Mouse (Mus musculus) embryonic facial prominence, embryonic 10.5 days (tissue): ENCODE data around the gene Olfml3. TPM values are rescaled to one million over a fixed set of nuclear protein-coding genes. Genes with fewer than 3 reads are reported as not detected.

ENCODE experiments used
- DNase-seq: peaks from one replicate; pipeline ENCODE4 v3.0.0-alpha.2; 2017; ENCODE audit warnings: low spot score
- H3K27ac ChIP-seq: fragments of 300-500 bp; sonication (generic); replicated peaks from 2 replicates; pipeline ENCODE4 v1.5.1; 2016; ENCODE audit warnings: mild to moderate bottlenecking
- H3K27me3 ChIP-seq: fragments of 300-500 bp; sonication (generic); replicated peaks from 2 replicates; pipeline ENCODE4 v1.6.1; 2016; ENCODE audit warnings: low read depth, mild to moderate bottlenecking; ENCODE audit not compliant: poor library complexity, severe bottlenecking
- H3K36me3 ChIP-seq: fragments of 300-500 bp; sonication (generic); replicated peaks from 2 replicates; pipeline ENCODE4 v1.6.1; 2016; ENCODE audit warnings: mild to moderate bottlenecking, moderate library complexity
- H3K4me1 ChIP-seq: fragments of 300-500 bp; sonication (generic); 2 replicates; pipeline ENCODE4 v1.6.1; 2016
- H3K4me3 ChIP-seq: fragments of 300-500 bp; sonication (generic); 2 replicates; pipeline ENCODE4 v1.5.1; 2016; ENCODE audit warnings: mild to moderate bottlenecking, moderate library complexity
- H3K9me3 ChIP-seq: fragments of 300-500 bp; sonication (generic); 2 replicates; pipeline ENCODE4 v1.6.1; 2016; ENCODE audit warnings: mild to moderate bottlenecking
- WGBS: fragments of 180-500 bp; shearing (Covaris S2); methylation state at CpG from one replicate; pipeline ENCODE4 v1.1.7; 2016; 5-methylcytosine and 5-hydroxymethylcytosine counted together
- polyA plus RNA-seq: library from polyadenylated mRNA; unstranded; fragments of >200 nt; fragmentation: Nextera tagmentation; extraction: Ambion mirVana; gene quantifications from 2 replicates; pipeline ENCODE4 v1.2.1, GENCODE M21; 2016

Gene Olfml3
- polyA plus RNA-seq, 1 experiment from 2014 or later, result 12.5 TPM

DNA sequence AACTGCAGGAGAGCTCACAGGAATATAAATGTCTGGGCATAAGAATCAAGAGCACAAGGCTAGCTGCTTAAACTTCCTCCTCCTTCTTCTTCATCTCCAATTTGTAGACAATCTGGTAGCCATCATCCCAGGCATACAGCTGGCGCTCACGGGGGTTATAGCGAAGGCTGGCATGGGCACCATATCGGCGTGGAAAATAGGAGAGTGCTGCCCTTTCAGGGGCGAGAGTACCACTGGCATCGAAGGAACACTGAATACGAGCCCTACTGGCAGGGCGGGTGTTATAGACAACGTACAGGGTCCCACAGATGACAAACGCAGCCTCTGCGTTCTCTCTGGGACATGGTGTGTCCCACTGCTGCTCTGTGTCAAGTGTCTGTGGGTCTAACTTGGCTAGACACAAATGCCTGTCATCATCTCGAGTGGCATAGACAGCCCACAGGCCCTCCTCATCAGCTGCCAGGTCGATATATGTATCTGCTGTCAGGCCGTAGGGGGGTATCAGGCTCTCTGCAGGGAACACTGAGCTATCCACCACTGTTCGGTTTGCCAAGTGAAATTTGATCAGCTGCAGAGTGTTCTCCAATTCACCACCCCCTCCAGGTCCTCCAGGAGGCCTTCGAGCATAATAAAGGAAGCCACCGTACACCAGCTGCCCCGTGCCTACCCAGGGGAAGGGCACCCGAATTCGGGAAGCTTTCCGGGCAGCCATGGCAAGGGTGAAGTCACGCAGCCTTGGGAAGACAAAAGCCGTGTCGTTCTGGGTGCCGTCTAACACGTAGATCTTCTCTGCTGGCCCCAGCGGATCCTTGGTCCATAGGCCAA is 1.8 kb downstream of the Olfml3 start:
- Histone ChIP-seq H3K27me3 (no peaks in the 10 kb centered on the region), H3K27ac (peak overlapping the region; percentile 88), H3K4me3 (peak overlapping the region; percentile 50), H3K36me3 (peaks cover 13% of the 10 kb centered on the region), H3K4me1 (peaks cover 77% of the 10 kb centered on the region), H3K9me3 (no peaks in the 10 kb centered on the region)
- no peak for DNase-seq
- 75% methylated on average over 28 of the region's 28 CpGs for WGBS

DNA sequence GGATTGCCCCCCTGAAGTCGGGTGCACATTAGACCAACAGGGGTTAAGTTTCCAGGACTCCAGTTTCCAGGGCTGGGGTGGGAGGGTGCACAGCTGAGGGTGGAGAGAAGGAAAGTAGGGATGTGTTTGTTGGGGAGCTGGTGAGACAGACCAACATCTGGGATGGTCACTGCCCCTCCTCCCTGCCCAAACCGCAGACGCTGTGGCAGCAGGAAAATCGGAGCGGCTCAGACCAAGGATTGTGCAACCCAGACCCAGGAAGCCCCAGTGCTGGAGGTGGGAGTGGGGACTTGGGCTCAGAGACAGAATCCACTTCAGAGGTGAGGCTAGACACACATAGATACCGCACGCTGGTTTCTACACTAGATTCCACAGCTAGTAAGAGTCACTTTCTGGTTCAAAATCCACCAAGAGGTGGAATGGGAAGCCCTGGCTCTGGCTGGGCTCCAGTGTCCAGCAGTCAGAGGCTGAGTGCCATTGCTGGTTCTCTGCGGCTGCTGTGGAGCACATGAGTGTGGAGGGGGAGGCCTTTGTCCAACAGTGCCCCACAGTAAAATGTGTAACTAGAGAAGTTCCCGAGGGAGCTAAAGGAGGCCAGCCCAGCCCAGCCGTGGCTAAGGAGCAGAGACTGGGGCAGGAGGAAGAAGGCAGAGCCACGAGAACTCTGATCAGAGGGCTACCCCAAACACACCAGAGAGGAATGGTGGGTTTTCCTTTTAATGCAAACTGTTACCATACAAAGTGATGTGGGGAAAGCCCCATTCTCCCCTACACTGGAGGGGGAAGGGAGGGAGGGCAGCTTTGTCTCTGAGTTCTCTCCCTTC is 2.9 kb downstream of the Olfml3 start:
- Histone ChIP-seq H3K4me3 (peak overlapping the region; percentile 50), H3K4me1 (peaks cover 70% of the 10 kb centered on the region), H3K27ac (peak overlapping the region; percentile 88), H3K9me3 (no peaks in the 10 kb centered on the region), H3K27me3 (no peaks in the 10 kb centered on the region), H3K36me3 (peaks cover 13% of the 10 kb centered on the region)
- WGBS, result 5% methylated on average over 11 of the region's 11 CpGs
- peak; percentile 72 for DNase-seq

DNA sequence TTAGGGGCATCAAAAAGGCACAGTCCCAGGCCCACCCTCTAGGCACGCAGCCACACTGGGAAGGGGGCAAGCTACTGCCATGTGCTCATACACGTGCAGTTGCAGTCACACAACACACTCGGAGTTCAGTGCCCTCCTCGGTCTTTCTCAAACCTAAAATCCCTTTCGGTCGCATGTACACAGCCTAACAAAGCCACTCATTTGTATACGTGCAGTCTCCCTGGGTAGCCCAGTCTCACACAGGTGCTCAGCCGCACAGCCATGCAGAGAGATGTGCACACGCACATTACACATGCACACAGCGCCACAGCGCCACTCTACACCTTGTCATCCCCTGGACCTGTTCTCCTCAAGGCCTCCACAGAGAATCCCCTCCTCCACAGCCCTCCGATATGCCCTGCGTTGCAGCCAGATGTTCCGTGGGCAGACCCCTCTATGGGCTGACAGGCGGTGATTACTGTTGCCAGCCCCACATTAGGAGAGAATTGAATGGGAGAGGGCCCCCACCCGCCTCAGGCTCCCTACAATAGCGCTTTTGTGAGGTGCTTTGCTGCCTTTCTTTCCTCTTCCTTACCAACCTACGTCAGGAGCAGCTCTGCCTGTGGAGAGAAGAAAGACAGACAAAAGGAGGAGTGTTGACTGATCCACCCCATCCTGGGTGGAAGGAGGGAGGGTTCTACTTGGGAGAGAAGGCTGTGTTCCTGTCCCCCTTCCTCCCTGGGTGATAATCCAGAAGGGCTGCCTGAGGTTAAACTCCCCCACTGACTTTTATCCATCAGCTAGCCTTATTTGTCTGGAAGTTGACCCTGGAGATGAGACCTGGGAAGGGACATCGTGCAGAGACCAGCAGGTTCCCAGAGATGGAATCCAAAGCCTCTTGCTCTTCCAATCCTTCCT is 3.8 kb downstream of the Olfml3 start:
- Histone ChIP-seq H3K27ac (peak overlapping the region; percentile 88), H3K9me3 (no peaks in the 10 kb centered on the region), H3K36me3 (peaks cover 13% of the 10 kb centered on the region), H3K4me3 (peak overlapping the region; percentile 50), H3K4me1 (peaks cover 65% of the 10 kb centered on the region), H3K27me3 (no peaks in the 10 kb centered on the region)
- 20% methylated on average over 19 of the region's 19 CpGs for WGBS
- DNase-seq, result peak; percentile 70

DNA sequence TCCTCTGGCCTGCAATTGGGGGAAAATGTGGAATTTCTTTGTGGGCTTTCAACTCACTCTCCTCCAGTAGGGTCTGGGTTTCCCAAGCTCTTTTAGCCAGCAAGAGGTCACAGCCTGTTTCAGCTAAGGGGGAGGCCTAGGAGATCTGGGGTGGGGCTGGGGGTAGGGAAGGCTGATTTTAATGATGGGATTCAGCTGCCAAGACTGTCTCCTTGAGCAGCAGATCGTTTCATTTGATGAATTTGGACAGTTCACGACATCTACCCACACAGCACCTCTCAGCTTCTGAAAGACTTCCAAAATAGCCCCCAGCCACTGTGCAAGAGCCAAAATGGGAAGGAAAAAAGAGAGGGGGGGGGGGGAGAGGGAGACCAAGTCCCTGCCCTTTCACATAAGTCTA is 4.6 kb downstream of the Olfml3 start:
- Histone ChIP-seq H3K4me3 (no peak overlapping the region), H3K27ac (peak overlapping the region; percentile 88), H3K9me3 (no peaks in the 10 kb centered on the region), H3K36me3 (peaks cover 13% of the 10 kb centered on the region), H3K27me3 (no peaks in the 10 kb centered on the region), H3K4me1 (peaks cover 64% of the 10 kb centered on the region)
- no peak for DNase-seq
- 24% methylated on average over 2 of the region's 2 CpGs for WGBS

DNA sequence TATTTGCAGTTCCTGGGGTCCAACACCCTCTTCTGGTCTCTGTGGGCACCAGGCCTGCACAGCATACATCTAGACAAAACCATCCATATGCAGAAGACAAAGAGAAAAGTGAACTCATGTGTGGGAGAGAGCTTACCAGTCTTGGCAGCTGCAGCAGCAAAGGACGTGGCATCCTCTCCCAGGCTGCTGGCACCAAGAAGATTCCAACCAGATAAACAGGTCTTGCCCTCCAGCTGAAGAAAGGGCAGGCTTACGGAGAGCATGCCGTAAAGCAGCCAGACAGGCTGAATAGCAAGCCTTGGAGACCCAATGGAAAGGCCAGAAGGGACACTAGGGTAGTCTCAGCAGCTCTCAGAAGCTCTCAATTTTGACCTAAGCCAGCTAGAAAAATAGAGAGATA is 5.7 kb downstream of the Olfml3 start:
- Histone ChIP-seq H3K27ac (no peak overlapping the region), H3K4me3 (no peak overlapping the region), H3K27me3 (no peaks in the 10 kb centered on the region), H3K36me3 (peaks cover 13% of the 10 kb centered on the region), H3K4me1 (peaks cover 62% of the 10 kb centered on the region), H3K9me3 (no peaks in the 10 kb centered on the region)
- WGBS, result 92% methylated on average over 3 of the region's 3 CpGs
- DNase-seq, result no peak

DNA sequence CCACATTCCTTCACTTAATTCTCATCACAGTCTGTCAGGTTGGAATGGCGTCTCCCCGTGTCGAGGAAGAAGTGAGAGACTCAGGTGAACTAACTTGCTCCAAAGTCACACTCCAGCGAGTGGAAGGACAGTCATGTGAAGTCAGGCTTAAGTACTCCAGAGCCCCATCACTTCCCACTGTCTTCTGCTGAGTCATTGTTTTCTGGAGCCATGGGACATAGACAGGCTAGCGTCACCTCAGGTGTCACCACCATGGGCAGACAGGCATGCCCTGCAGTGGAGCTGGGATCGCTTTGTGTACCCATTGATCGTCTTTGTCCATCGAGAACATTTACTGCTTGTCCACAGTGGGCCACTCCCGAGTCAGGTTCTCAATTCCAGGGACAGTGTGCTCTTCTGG is 8.0 kb downstream of the Olfml3 start:
- Histone ChIP-seq H3K4me3 (no peak overlapping the region), H3K27ac (no peak overlapping the region), H3K36me3 (peaks cover 5% of the 10 kb centered on the region), H3K9me3 (no peaks in the 10 kb centered on the region), H3K27me3 (no peaks in the 10 kb centered on the region), H3K4me1 (peaks cover 49% of the 10 kb centered on the region)
- DNase-seq, result no peak
- 88% methylated on average over 9 of the region's 9 CpGs for WGBS

DNA sequence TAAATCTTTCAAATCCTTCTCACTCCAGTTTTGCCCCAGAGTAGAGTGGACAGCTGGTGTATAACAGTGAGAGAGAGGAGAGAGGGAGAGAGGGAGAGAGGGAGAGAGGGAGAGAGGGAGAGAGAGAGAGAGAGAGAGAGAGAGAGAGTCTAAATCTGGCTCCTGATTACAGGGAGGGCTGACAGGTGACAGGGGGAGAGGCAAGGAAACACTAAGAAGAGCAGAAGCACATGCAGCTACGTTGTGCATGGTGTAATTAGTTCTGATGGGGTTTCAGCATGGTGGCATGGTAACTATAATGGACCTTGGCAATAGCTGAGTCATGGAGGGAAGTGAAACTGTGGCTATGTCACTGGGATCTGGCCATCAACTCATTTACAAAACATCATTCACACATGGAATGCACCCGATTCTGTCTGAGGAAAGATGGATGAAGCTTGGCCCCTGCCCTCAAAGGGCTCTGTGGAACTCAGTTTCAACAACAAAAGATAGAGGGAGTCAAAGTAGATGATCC is 9.9 kb downstream of the Olfml3 start:
- Histone ChIP-seq H3K36me3 (peaks cover 5% of the 10 kb centered on the region), H3K9me3 (no peaks in the 10 kb centered on the region), H3K27me3 (no peaks in the 10 kb centered on the region), H3K27ac (no peak overlapping the region), H3K4me1 (peaks cover 29% of the 10 kb centered on the region), H3K4me3 (no peak overlapping the region)
- WGBS, result 66% methylated on average over 2 of the region's 2 CpGs
- DNase-seq, result no peak

DNA sequence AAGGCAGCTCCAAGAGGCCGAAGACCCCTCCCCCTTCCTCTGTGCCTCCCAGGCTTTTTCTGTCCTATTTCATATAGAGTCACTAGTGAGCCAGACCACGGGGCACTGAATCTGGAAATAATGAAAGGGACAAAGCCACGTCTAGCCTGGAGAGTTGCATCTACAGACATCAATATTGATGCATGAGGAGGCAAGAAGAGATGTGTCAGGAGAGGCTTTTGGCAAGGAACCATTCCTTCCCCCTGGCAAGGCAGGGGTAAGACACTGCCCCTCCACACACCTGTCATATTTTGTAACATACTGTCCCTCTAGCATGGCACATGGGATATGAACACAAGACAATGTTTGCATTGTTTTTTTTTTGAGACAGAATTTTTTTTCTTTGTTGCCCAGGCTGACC is 11.2 kb downstream of the Olfml3 start:
- Histone ChIP-seq H3K4me1 (peaks cover 25% of the 10 kb centered on the region), H3K36me3 (no peaks in the 10 kb centered on the region), H3K9me3 (no peaks in the 10 kb centered on the region), H3K27ac (no peak overlapping the region), H3K4me3 (no peak overlapping the region), H3K27me3 (no peaks in the 10 kb centered on the region)
- WGBS, result 44% methylated on average over 3 of the region's 3 CpGs
- DNase-seq, result no peak

DNA sequence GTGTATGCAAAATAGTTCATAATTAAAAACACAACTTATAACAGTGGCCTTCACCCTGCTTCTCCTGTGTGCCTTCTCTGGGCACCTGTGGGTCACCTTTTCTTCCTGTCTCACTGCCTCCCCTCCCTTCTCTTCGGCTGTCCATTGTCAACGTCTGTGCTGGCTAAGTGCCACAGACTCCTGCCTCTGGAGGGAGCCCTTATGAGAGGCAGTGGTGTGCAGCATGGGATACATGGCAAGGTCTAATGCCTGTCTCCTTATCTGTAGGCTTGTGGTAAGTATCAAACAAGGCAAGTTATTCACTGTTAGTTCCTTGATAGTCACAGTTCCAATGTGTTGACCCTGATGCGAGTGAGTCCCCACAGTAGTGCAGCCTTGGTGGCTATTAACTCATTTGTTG is 13.7 kb downstream of the Olfml3 start:
- Histone ChIP-seq H3K36me3 (no peaks in the 10 kb centered on the region), H3K27ac (no peak overlapping the region), H3K4me3 (no peak overlapping the region), H3K27me3 (no peaks in the 10 kb centered on the region), H3K4me1 (peaks cover 25% of the 10 kb centered on the region), H3K9me3 (no peaks in the 10 kb centered on the region)
- WGBS, result 69% methylated on average over 3 of the region's 3 CpGs
- DNase-seq, result no peak

DNA sequence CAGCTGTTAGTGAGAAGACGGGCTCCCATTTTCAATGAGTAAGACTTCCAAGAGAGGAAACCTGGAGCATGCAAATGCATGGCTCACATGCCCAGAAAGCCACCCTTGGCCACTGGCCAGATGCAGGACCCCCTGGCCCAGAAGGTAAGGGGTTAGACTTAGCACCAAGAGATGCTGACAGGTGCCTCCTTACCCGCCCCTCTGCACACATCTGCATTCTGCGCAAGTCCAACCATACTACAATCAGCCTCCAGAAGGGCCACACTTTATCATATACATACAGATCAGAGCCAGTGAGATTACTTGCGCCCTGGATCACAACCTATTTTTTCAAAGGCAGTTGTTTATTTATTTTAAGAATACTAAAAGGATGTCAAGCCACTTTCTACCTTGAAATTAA is 19.1 kb downstream of the Olfml3 start:
- Histone ChIP-seq H3K9me3 (no peaks in the 10 kb centered on the region), H3K4me3 (no peak overlapping the region), H3K27me3 (0 out of 2 replicates have a peak, but pooled peaks cover 9% of the 10 kb centered on the region), H3K27ac (no peak overlapping the region), H3K4me1 (peaks cover 20% of the 10 kb centered on the region), H3K36me3 (no peaks in the 10 kb centered on the region)
- no peak for DNase-seq
- WGBS, result 95% methylated on average over 4 of the region's 4 CpGs

DNA sequence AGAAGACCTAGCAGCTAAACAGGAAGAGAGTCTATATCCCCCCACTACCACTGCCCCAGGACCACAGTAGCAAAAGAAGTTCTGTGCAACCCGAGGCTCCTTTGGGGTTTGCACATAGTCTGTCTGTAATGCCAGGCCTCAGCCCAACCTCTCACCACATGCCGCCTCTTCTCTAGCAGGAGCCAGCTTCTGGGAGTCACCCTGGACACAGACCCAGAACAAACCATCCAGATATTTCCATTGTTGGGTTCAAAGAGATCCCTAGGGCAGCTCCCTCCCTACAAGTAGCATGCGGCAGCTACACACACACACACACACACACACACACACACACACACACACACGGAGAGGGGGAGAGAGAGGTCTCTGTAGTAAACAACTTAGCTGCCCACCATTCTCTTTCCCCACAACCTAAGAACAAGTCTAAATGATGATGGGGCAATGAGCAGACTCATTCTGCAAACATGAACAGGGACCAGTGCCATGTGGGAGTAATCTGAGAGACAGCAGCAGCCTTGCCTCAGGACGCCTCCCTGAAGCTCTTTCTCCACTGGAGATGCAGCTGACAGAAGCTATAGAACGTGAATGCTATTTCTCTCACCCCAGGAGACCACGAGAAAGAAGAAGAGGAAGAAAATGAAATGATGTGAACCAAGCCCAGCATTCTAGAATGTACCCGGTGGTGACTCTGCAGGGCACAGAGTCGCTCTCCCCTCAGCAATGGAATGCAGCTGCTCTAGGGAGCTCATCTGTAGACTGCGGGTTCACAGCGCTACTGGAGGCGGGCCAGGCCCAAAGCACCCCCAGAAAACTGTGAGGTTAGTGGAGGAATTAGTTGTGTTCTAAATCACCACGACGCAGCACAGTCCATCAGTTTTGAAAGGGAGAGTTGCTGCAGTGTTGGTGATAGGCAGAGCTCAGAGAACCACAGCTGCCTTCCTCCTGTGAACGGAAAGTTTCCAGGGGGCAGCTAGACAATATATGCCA is 20.7 kb downstream of the Olfml3 start:
- H3K27me3 ChIP-seq, result 0 out of 2 replicates have a peak, but pooled peaks cover 9% of the 10 kb centered on the region
- 55% methylated on average over 15 of the region's 15 CpGs for WGBS
- H3K27ac ChIP-seq, result peak overlapping the region; percentile 70
- H3K4me1 ChIP-seq, result peaks cover 20% of the 10 kb centered on the region
- no peaks in the 10 kb centered on the region for H3K36me3 ChIP-seq
- no peak for DNase-seq
- H3K4me3 ChIP-seq, result no peak overlapping the region
- no peaks in the 10 kb centered on the region for H3K9me3 ChIP-seq
